Mouse (Mus musculus) heart, embryonic 15.5 days (tissue): ENCODE data around the gene Sfxn5. TPM values are rescaled to one million over a fixed set of nuclear protein-coding genes. Genes with fewer than 3 reads are reported as not detected.

Experiments used
- ATAC-seq: fragments of 200-750 bp; cut with Nextera tagmentation; replicated peaks from 2 replicates; pipeline ENCODE4 v1.8.0; 2017; ENCODE audit warnings: low read depth, moderate TSS enrichment; ENCODE audit not compliant: insufficient number of reproducible peaks, insufficient read depth, low FRiP score
- H3K27ac ChIP-seq: fragments of 300-500 bp; sonication (generic); 2 replicates; pipeline ENCODE4 v1.5.1; 2015; ENCODE audit warnings: mild to moderate bottlenecking, inconsistent platforms
- H3K27me3 ChIP-seq: fragments of 300-500 bp; sonication (generic); 2 replicates; pipeline ENCODE4 v1.6.1; 2015; ENCODE audit warnings: inconsistent platforms
- H3K36me3 ChIP-seq: fragments of 300-500 bp; sonication (generic); 2 replicates; pipeline ENCODE4 v1.6.1; 2015; ENCODE audit warnings: mild to moderate bottlenecking, inconsistent platforms
- H3K4me1 ChIP-seq: fragments of 300-500 bp; sonication (generic); replicated peaks from 2 replicates; pipeline ENCODE4 v1.6.1; 2015; ENCODE audit warnings: inconsistent platforms
- H3K4me2 ChIP-seq: fragments of 300-500 bp; sonication (generic); 2 replicates; pipeline ENCODE4 v1.6.1; 2015; ENCODE audit warnings: inconsistent platforms, mild to moderate bottlenecking, moderate library complexity
- H3K4me3 ChIP-seq: fragments of 300-500 bp; sonication (generic); 2 replicates; pipeline ENCODE4 v1.5.1; 2015; ENCODE audit warnings: mild to moderate bottlenecking, inconsistent platforms
- H3K9ac ChIP-seq: fragments of 300-500 bp; sonication (generic); 2 replicates; pipeline ENCODE4 v1.6.1; 2015; ENCODE audit warnings: mild to moderate bottlenecking, inconsistent platforms
- H3K9me3 ChIP-seq: fragments of 300-500 bp; sonication (generic); replicated peaks from 2 replicates; pipeline ENCODE4 v1.6.1; 2016; ENCODE audit warnings: inconsistent platforms
- WGBS: fragments of 180-500 bp; shearing (Covaris S2); methylation state at CpG from one replicate; pipeline ENCODE4 v1.1.7; 2015; ENCODE audit warnings: mixed read lengths; 5-methylcytosine and 5-hydroxymethylcytosine counted together
- polyA plus RNA-seq: library from polyadenylated mRNA; unstranded; fragments of >200 nt; fragmentation: Nextera tagmentation; extraction: Ambion mirVana; gene quantifications from 2 replicates; pipeline ENCODE4 v1.2.1, GENCODE M21; 2015

Gene Sfxn5
- polyA plus RNA-seq, 1 experiment from 2014 or later, result 3.7 TPM

GRCm38 (mm10) chr6:85276571-85276970 lies 56.7 kb downstream of the Sfxn5 start:
- no peak overlapping the region for H3K27ac ChIP-seq
- no peak overlapping the region for H3K4me2 ChIP-seq
- H3K4me3 ChIP-seq, result no peak overlapping the region
- no peak overlapping the region for H3K9ac ChIP-seq
- H3K36me3 ChIP-seq, result no peaks in the 10 kb centered on the region
- H3K27me3 ChIP-seq, result no peaks in the 10 kb centered on the region
- peaks cover 4% of the 10 kb centered on the region for H3K4me1 ChIP-seq
- 62% methylated on average over 8 of the region's 8 CpGs for WGBS
- H3K9me3 ChIP-seq, result no peaks in the 10 kb centered on the region
- no peak for ATAC-seq

- no peak overlapping the region for H3K4me3 ChIP-seq
- H3K4me2 ChIP-seq, result no peak overlapping the region
- no peaks in the 10 kb centered on the region for H3K4me1 ChIP-seq
- H3K27me3 ChIP-seq, result no peaks in the 10 kb centered on the region
- no peak overlapping the region for H3K9ac ChIP-seq
- no peaks in the 10 kb centered on the region for H3K36me3 ChIP-seq
- H3K9me3 ChIP-seq, result no peaks in the 10 kb centered on the region
- WGBS, result 85% methylated on average over 9 of the region's 9 CpGs
- ATAC-seq, result no peak
- no peak overlapping the region for H3K27ac ChIP-seq
Measured at GRCm38 (mm10) chr6:85272436-85272835, 60.8 kb downstream of the Sfxn5 start.

DNA sequence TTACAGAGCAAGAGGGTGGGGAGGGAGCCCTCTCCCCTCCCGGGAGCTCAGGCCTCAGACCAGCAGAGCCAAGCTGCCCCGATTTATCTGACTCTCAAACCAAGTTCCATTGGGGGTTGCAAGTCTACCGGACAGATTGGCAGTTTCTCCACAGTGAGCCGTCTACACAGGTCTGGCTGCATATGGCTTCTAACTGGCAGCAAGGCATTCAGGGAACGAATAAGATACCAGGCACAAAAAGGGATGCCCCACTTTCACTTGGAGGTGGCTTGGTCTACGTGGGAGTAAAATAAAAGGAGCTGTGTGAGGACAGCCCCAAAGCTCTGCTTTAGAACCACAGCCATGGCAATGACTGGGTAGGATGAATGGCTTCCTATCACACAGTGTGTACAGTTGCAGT lies 67.2 kb downstream of the Sfxn5 start:
- no peak overlapping the region for H3K9ac ChIP-seq
- no peaks in the 10 kb centered on the region for H3K27me3 ChIP-seq
- no peaks in the 10 kb centered on the region for H3K9me3 ChIP-seq
- 54% methylated on average over 6 of the region's 6 CpGs for WGBS
- ATAC-seq, result no peak
- no peak overlapping the region for H3K27ac ChIP-seq
- no peaks in the 10 kb centered on the region for H3K36me3 ChIP-seq
- H3K4me1 ChIP-seq, result no peaks in the 10 kb centered on the region
- H3K4me2 ChIP-seq, result no peak overlapping the region
- H3K4me3 ChIP-seq, result no peak overlapping the region

DNA sequence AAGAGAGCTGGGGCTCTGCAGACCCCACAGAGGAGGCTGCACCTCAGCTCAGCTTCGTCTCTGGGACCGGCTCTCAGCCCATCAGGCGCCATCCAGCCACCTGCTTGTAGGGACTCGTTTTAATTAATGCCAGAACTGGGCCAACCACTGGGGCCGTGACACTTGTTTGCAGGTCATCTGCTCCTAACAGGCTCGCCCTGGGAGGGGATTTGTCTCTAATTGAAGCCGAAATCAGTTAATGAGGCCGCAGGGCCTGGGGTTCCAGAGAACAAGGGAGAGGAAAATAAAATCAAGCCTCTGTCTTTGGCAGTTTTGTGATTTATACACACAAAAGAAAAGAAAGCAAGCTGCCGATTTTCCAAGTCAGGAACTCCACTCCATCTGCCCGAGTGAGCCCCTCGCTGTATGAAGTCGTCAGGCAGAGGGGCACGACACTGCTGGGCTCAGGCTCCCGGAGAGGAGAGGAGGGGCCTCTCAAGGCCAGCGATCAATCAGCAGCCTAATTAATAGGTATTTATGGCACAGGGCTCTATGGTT lies 68.2 kb downstream of the Sfxn5 start:
- Histone ChIP-seq H3K9ac (no peak overlapping the region), H3K27me3 (no peaks in the 10 kb centered on the region), H3K4me2 (no peak overlapping the region), H3K27ac (no peak overlapping the region), H3K36me3 (no peaks in the 10 kb centered on the region), H3K4me1 (no peaks in the 10 kb centered on the region), H3K9me3 (no peaks in the 10 kb centered on the region), H3K4me3 (no peak overlapping the region)
- ATAC-seq, result no peak
- WGBS, result 49% methylated on average over 15 of the region's 15 CpGs

DNA sequence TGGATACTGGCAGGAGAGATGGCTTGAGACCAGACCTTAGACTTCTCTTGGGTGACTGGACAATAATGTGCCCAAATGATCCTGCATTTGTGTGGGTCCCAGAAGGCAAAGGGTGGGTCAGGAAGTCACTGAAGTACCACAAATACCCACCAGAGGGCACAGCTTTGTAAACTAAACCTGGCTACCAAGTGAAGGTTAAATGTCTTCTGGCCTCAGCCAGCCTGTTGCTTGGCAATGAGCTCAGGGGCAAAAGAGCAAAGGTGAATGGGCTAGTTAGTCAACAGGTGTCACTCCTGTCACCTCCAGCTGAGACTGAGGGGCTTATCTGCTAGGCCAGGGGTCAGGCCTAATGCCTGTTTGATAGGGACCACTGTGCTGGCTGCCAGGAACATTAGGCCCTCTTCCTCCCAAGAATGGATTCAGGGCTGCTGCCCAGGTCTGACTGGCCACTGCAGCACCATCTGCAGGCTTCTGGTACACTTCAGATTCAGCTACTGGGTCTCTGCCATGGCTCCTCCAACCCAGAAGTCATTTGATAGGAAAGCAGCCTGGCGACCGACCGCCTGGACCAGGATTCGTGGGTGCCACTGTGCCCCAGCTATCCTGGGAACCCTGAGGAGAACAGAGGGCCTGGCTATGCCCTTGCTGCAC lies 70.2 kb downstream of the Sfxn5 start:
- no peak overlapping the region for H3K4me2 ChIP-seq
- 94% methylated on average over 4 of the region's 4 CpGs for WGBS
- H3K9ac ChIP-seq, result no peak overlapping the region
- no peak overlapping the region for H3K4me3 ChIP-seq
- H3K4me1 ChIP-seq, result no peaks in the 10 kb centered on the region
- ATAC-seq, result no peak
- H3K36me3 ChIP-seq, result no peaks in the 10 kb centered on the region
- H3K27me3 ChIP-seq, result no peaks in the 10 kb centered on the region
- no peak overlapping the region for H3K27ac ChIP-seq
- no peaks in the 10 kb centered on the region for H3K9me3 ChIP-seq

DNA sequence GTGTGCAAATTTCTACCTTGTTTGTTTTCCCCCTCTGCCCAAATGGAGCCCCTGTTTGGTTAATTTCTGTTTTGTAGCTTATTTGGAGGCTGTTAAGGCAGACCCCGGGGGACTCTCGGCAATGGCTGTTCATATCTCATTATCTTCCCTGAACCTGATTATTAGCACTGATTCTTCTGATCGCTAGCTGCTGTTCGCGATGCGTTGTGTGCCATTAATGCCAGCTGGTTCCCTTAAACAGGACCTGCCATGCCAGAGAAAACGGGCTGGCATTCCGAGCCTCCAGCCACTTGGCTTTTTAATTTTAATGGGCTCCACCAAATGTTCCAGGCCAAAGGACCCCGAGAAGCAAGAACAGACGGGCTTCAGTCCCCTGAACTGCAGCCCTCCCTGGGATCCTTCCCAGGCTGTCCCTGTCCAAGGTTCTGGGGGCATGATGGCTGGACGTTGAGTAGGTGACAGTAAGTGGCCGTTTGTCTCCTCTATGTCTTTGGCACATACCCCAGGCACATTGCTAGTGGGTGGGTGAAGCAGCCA lies 74.1 kb downstream of the Sfxn5 start:
- Histone ChIP-seq H3K4me1 (peaks cover 6% of the 10 kb centered on the region), H3K27ac (no peak overlapping the region), H3K4me2 (no peak overlapping the region), H3K9me3 (no peaks in the 10 kb centered on the region), H3K9ac (no peak overlapping the region), H3K4me3 (no peak overlapping the region), H3K36me3 (no peaks in the 10 kb centered on the region), H3K27me3 (no peaks in the 10 kb centered on the region)
- 80% methylated on average over 12 of the region's 12 CpGs for whole genome bisulfite sequencing
- no peak for ATAC-seq

DNA sequence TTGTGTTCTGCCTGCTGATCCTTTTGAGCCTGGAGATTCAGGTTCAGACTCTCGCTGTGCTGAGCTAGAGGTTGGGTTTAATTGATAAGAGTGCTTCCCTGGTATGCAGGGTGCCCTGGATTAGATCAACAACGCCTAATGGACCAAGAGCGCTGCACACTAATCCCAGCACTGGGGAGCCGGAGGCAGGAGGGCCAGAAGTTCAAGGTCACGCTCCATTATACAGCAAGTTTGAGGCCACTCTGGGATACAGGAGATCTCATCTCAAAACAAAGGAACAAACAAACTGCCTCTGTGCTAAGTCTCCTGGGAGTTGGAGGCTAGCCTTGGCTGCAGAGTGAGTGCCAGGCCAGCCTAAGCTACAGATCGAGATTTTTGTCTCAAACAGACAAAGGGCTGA lies 77.6 kb downstream of the Sfxn5 start:
- Histone ChIP-seq H3K27ac (no peak overlapping the region), H3K4me1 (peaks cover 19% of the 10 kb centered on the region), H3K4me3 (no peak overlapping the region), H3K9ac (no peak overlapping the region), H3K36me3 (no peaks in the 10 kb centered on the region), H3K4me2 (no peak overlapping the region), H3K9me3 (no peaks in the 10 kb centered on the region), H3K27me3 (no peaks in the 10 kb centered on the region)
- whole genome bisulfite sequencing, result 59% methylated on average over 6 of the region's 6 CpGs
- no peak for ATAC-seq

GRCm38 (mm10) chr6:85253994-85254541 lies 79.2 kb downstream of the Sfxn5 start:
- Histone ChIP-seq H3K9ac (no peak overlapping the region), H3K27me3 (no peaks in the 10 kb centered on the region), H3K36me3 (no peaks in the 10 kb centered on the region), H3K4me1 (peaks cover 19% of the 10 kb centered on the region), H3K4me2 (no peak overlapping the region), H3K9me3 (no peaks in the 10 kb centered on the region), H3K27ac (peak overlapping the region; percentile 53), H3K4me3 (no peak overlapping the region)
- WGBS, result 28% methylated on average over 7 of the region's 7 CpGs
- peak; percentile 20 for ATAC-seq

GRCm38 (mm10) chr6:85253275-85253674 lies 79.9 kb downstream of the Sfxn5 start:
- Histone ChIP-seq H3K9ac (no peak overlapping the region), H3K9me3 (no peaks in the 10 kb centered on the region), H3K4me1 (peaks cover 19% of the 10 kb centered on the region), H3K36me3 (no peaks in the 10 kb centered on the region), H3K27ac (peak overlapping the region; percentile 53; the same call in 1 of the 2 replicates), H3K4me3 (no peak overlapping the region), H3K27me3 (no peaks in the 10 kb centered on the region), H3K4me2 (no peak overlapping the region)
- WGBS, result 72% methylated on average over 3 of the region's 3 CpGs
- no peak for ATAC-seq

DNA sequence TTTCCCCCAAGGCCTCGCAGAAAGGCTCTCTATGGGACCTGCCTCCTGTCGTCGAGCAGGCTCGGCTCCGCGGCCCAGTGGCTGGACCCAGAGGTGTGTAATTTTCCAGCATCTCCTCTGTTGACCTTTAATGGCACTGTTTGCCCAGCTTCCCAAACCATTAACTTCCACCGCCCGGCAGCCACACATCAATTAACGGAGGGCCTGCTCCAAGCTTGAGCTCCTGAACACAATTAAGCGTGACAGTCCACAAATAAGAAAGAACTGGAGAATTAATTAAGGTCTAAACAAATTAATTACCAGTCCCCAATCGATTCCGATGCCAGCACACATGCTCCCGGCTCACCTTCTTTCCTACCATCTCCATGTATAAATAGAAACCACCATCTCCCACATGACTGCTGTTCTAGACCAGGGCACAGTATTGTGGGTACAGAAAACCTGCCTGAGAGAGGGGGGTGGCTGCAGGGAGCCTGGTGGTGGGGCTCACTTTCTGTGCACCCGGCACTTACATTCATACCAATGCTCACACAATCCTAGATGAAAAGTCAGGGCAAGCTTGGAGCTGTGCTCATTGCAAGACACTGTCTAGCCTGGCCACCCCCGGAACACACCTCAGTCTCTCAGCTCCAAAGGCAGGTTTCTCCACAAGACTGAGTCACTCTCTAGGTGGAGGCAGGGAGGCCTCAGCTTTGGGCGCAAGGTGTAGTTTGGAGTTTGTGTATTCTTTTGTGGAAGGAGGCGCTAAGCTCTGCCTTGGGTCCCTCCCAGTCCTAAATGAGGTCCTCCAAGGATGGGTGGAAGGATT lies 80.8 kb downstream of the Sfxn5 start:
- peaks cover 19% of the 10 kb centered on the region for H3K4me1 ChIP-seq
- H3K27me3 ChIP-seq, result no peaks in the 10 kb centered on the region
- no peaks in the 10 kb centered on the region for H3K9me3 ChIP-seq
- no peak overlapping the region for H3K27ac ChIP-seq
- no peak overlapping the region for H3K4me2 ChIP-seq
- 90% methylated on average over 17 of the region's 17 CpGs for WGBS
- H3K4me3 ChIP-seq, result no peak overlapping the region
- no peak overlapping the region for H3K9ac ChIP-seq
- H3K36me3 ChIP-seq, result no peaks in the 10 kb centered on the region
- no peak for ATAC-seq

- no peak overlapping the region for H3K4me2 ChIP-seq
- H3K27me3 ChIP-seq, result no peaks in the 10 kb centered on the region
- WGBS, result 39% methylated on average over 6 of the region's 6 CpGs
- no peak overlapping the region for H3K9ac ChIP-seq
- H3K4me1 ChIP-seq, result peaks cover 19% of the 10 kb centered on the region
- no peaks in the 10 kb centered on the region for H3K9me3 ChIP-seq
- no peak overlapping the region for H3K27ac ChIP-seq
- H3K4me3 ChIP-seq, result no peak overlapping the region
- no peak for ATAC-seq
- no peaks in the 10 kb centered on the region for H3K36me3 ChIP-seq
Measured at GRCm38 (mm10) chr6:85250811-85251241, 82.4 kb downstream of the Sfxn5 start.
